Mouse (Mus musculus): ENCODE data around the gene Olfr1457.

Olfr1457 gene

GRCm38 (mm10) chr19:13097791-13098190 lies at the start of gene Olfr1457:
TSS of gene Olfr1457 (minus strand) at chr19:13097891.
- DNase-seq (ENCODE audit: extremely low read depth, low read depth) = no peak

GRCm38 (mm10) chr19:13106675-13107074 lies 9.0 kb upstream of the Olfr1457 start, which contains the start of gene Olfr1458:
TSS of gene Olfr1458 (minus strand) at chr19:13106775.
- no peak for DNase-seq (ENCODE audit: extremely low read depth, low read depth)

DNA sequence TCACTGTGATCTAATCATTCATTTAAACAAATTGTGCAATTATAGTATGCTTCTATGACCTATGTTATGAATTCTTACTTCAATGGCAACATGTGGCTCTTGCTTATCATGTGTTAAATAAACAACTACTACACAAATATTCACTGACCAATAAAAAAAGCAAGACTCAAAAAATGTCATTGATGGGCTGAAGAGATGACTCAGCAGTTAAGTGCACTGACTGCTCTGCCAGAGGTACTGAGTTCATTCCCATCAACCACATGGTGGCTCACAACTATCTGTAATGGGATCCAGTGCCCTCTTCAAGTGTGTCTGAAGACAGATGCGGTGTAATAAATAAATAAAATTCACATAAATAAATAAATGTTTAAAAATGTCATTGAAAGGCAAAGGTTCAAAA lies 3.8 kb downstream of the Olfr1457 start:
- no peak for DNase-seq (ENCODE audit: extremely low read depth, low read depth)

DNA sequence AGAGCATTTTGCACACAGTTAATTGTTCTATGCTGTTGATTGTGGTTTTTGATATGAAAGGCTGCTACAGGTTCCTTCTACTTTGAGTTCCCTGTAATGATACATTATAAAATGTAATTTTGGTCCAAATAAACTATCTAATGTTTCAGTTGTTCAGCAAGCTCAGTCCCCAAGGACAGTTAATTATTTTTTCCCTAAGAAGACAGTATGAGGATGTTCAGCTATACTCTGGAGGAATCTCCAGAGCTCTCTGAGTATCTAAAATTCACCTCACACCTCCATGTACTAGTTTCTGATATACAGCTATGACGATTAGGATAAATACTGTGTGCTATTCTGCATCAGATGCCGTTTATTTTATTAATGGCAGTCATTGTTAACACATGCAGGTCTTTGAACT lies 37.4 kb downstream of the Olfr1457 start, which contains the start of gene Olfr1454:
Gene Olfr1454, plus strand, starts transcription at position 301 of the 400 bp plus-strand sequence.
- DNase-seq (ENCODE audit: extremely low read depth, low read depth) = no peak

Measured in MEL-GATA-1-ER (cell line).